In genomic region chr19:29805101-29805916, GRCm38 (mm10) we compare ENCODE assay signal across 8 mouse cellular contexts. TPM values are rescaled to one million over a fixed set of nuclear protein-coding genes. Genes with fewer than 3 reads are reported as not detected.
A peak's percentile ranks its signal among the peaks of the same experiment; 100 is the strongest.
DNase-seq lines count a peak whose midpoint lies in the region; ATAC-seq and TF ChIP-seq lines count a peak whose summit lies in the region.

No protein-coding gene starts in this region.

- WGBS in intestine, embryonic 16.5 days: under 1% methylated on average over 65 of the region's 72 CpGs
- under 1% methylated on average over 63 of the region's 72 CpGs for WGBS in limb, embryonic 14.5 days
- under 1% methylated on average over 71 of the region's 72 CpGs for WGBS in midbrain, embryonic 15.5 days
- WGBS in spleen, adult 2 months: under 1% methylated on average over 71 of the region's 72 CpGs

- 0 out of 2 replicates have a peak, but pooled peaks cover 5% of the 10 kb centered on the region for H3K36me3 ChIP-seq in intestine, embryonic 16.5 days (ENCODE audit: control insufficient read depth, insufficient read depth, low read length)
- peaks cover 15% of the 10 kb centered on the region for H3K36me3 ChIP-seq in limb, embryonic 14.5 days (ENCODE audit: control insufficient read depth, insufficient read depth, low read length)
- peaks cover 13% of the 10 kb centered on the region for H3K36me3 ChIP-seq in midbrain, embryonic 15.5 days (replicated peaks)
- H3K36me3 ChIP-seq in spleen, adult 2 months (ENCODE audit: control insufficient read depth, insufficient read depth, low read length): no peaks in the 10 kb centered on the region; the same call in 1 of the 2 replicates

- peaks cover 7% of the 10 kb centered on the region for H3K4me1 ChIP-seq in intestine, embryonic 16.5 days (ENCODE audit: control insufficient read depth, insufficient read depth, low read length)
- H3K4me1 ChIP-seq in limb, embryonic 14.5 days (ENCODE audit: control insufficient read depth, insufficient read depth, low read length): peaks cover 4% of the 10 kb centered on the region; the same call in 1 of the 2 replicates
- peaks cover 42% of the 10 kb centered on the region for H3K4me1 ChIP-seq in midbrain, embryonic 15.5 days
- peaks cover 3% of the 10 kb centered on the region for H3K4me1 ChIP-seq in spleen, adult 2 months (ENCODE audit: control insufficient read depth, insufficient read depth, insufficient read length)

- TF ChIP-seq CTCF in spleen, adult 2 months (IDR thresholded peaks at IDR 0.05; ENCODE audit: extremely low read depth, insufficient read depth, insufficient read length, insufficient replicate concordance): no peak

- peak; percentile 90 for DNase-seq in 3T3-L1 (ENCODE audit: low read depth, low spot score)
- peak; percentile 71 for DNase-seq in adrenal gland, adult 8-10 months
- DNase-seq in embryo, embryonic 11.5 days (ENCODE audit: low read depth, low spot score): peak; percentile 49
- DNase-seq in gastrocnemius, postnatal 4 days (ENCODE audit: low spot score in 2 of 2): peak; percentile 55 to 71
- peak; percentile 79 for DNase-seq in limb, embryonic 14.5 days (ENCODE audit: low spot score)
- peak; percentile 49 to 66 for DNase-seq in spleen, adult 2 months (ENCODE audit: low read depth in 1 of 2, low spot score in 2 of 2)

- H3K27me3 ChIP-seq in intestine, embryonic 16.5 days (replicated peaks; ENCODE audit: control insufficient read depth, insufficient read depth, low read length): no peaks in the 10 kb centered on the region
- H3K27me3 ChIP-seq in limb, embryonic 14.5 days (ENCODE audit: control insufficient read depth, insufficient read depth, low read length): no peaks in the 10 kb centered on the region
- H3K27me3 ChIP-seq in midbrain, embryonic 15.5 days (replicated peaks): no peaks in the 10 kb centered on the region
- H3K27me3 ChIP-seq in spleen, adult 2 months (ENCODE audit: control insufficient read depth, insufficient read depth, low read length): no peaks in the 10 kb centered on the region

- no peaks in the 10 kb centered on the region for H3K9me3 ChIP-seq in intestine, embryonic 16.5 days (ENCODE audit: control insufficient read depth, low read length)
- H3K9me3 ChIP-seq in limb, embryonic 14.5 days (ENCODE audit: control insufficient read depth, low read length): no peaks in the 10 kb centered on the region
- no peaks in the 10 kb centered on the region for H3K9me3 ChIP-seq in midbrain, embryonic 15.5 days

- peak overlapping the region; percentile 90 for H3K27ac ChIP-seq in intestine, embryonic 16.5 days (ENCODE audit: low read length)
- H3K27ac ChIP-seq in limb, embryonic 14.5 days (replicated peaks; ENCODE audit: low read depth, low read length): peak overlapping the region; percentile 94
- peak overlapping the region; percentile 96 for H3K27ac ChIP-seq in midbrain, embryonic 15.5 days
- H3K27ac ChIP-seq in spleen, adult 2 months (ENCODE audit: insufficient read depth, low read length): peak overlapping the region; percentile 85

- peak; percentile 74 for ATAC-seq in intestine, embryonic 16.5 days
- peak; percentile 48 for ATAC-seq in limb, embryonic 14.5 days (ENCODE audit: low FRiP score, low read depth)
- peak; percentile 48 for ATAC-seq in midbrain, embryonic 15.5 days (replicated peaks)

- no peak for TF ChIP-seq POLR2A in limb, embryonic 14.5 days (IDR thresholded peaks at IDR 0.05; ENCODE audit: borderline replicate concordance, extremely low read depth, insufficient read depth, insufficient read length)
- TF ChIP-seq POLR2A in spleen, adult 2 months (IDR thresholded peaks at IDR 0.05; ENCODE audit: low read depth, low read length): peak; percentile 12; the same call in 1 of the 2 replicates

- peak overlapping the region; percentile 99 for H3K4me3 ChIP-seq in intestine, embryonic 16.5 days (ENCODE audit: low read length)
- H3K4me3 ChIP-seq in limb, embryonic 14.5 days (replicated peaks; ENCODE audit: low read length): peak overlapping the region; percentile 92
- peak overlapping the region; percentile 95 for H3K4me3 ChIP-seq in midbrain, embryonic 15.5 days
- H3K4me3 ChIP-seq in spleen, adult 2 months (ENCODE audit: extremely low read depth, insufficient read depth, insufficient read length): peak overlapping the region; percentile 69

- H3K4me2 ChIP-seq in intestine, embryonic 16.5 days (ENCODE audit: low read depth, low read length): peak overlapping the region; percentile 83
- peak overlapping the region; percentile 78 for H3K4me2 ChIP-seq in limb, embryonic 14.5 days (replicated peaks; ENCODE audit: low read depth, low read length, severe bottlenecking)
- peak overlapping the region; percentile 96 for H3K4me2 ChIP-seq in midbrain, embryonic 15.5 days

- H3K9ac ChIP-seq in intestine, embryonic 16.5 days (ENCODE audit: low read depth, low read length): peak overlapping the region; percentile 91
- peak overlapping the region; percentile 86 for H3K9ac ChIP-seq in limb, embryonic 14.5 days (ENCODE audit: low read depth, low read length, severe bottlenecking)
- peak overlapping the region; percentile 82 for H3K9ac ChIP-seq in midbrain, embryonic 15.5 days

RNA-seq across cellular contexts. Expression of gene 9930021J03Rik, which starts 0.5 kb away (rescaled TPM):
- total RNA-seq in adrenal gland, adult 8-10 months (2022): 10 to 100 TPM; 14.8 to 20.4 (median 16.8) TPM
- total RNA-seq in gastrocnemius, postnatal 4 days (2021): 10 to 100 TPM; 19.2 to 22.3 TPM
- polyA plus RNA-seq in intestine, embryonic 16.5 days (2015; fragmentation: Nextera tagmentation; extraction: Ambion mirVana): 2.4 and 2.7 TPM in 2 replicates
- 23.0 and 23.7 TPM in 2 replicates for polyA plus RNA-seq in limb, embryonic 14.5 days (2012; rRNA removed)
- 8.5 and 9.5 TPM in 2 replicates for polyA plus RNA-seq in limb, embryonic 14.5 days (2014; fragmentation: Nextera tagmentation; extraction: Ambion mirVana)
- 6.8 and 7.5 TPM in 2 replicates for polyA plus RNA-seq in midbrain, embryonic 15.5 days (2015; fragmentation: Nextera tagmentation; extraction: Ambion mirVana)
- 2.6 and 3.1 TPM in 2 replicates for polyA plus RNA-seq in spleen, adult 2 months (2012; rRNA removed)

RNA-seq across cellular contexts. Expression of gene Ranbp6, which starts 7.5 kb away (rescaled TPM):
- 10 to 100 TPM; 16.4 to 19.7 (median 19.3) TPM for total RNA-seq in adrenal gland, adult 8-10 months (2022)
- total RNA-seq in gastrocnemius, postnatal 4 days (2021): 10 to 100 TPM; 10.2 to 12.4 TPM
- 9.9 and 10.7 TPM in 2 replicates for polyA plus RNA-seq in intestine, embryonic 16.5 days (2015; fragmentation: Nextera tagmentation; extraction: Ambion mirVana)
- polyA plus RNA-seq in limb, embryonic 14.5 days (2012; rRNA removed): 6.3 and 8.0 TPM in 2 replicates
- 20.5 and 22.8 TPM in 2 replicates for polyA plus RNA-seq in limb, embryonic 14.5 days (2014; fragmentation: Nextera tagmentation; extraction: Ambion mirVana)
- polyA plus RNA-seq in midbrain, embryonic 15.5 days (2015; fragmentation: Nextera tagmentation; extraction: Ambion mirVana): 47.7 and 52.4 TPM in 2 replicates
- polyA plus RNA-seq in spleen, adult 2 months (2012; rRNA removed): 1.4 and 1.7 TPM in 2 replicates

Comparison
In these comparisons a context has a peak if more than half of its experiments do, and no peak if none do; other contexts are left out.
1. Peak in every context shown above with its lines: DNase-seq, ATAC-seq, H3K4me3 ChIP-seq and H3K27ac ChIP-seq.